Mouse (Mus musculus) gastrocnemius, adult 2 months (tissue): Measurements from ENCODE around the gene Nab2. TPM values are rescaled to one million over a fixed set of nuclear protein-coding genes. Genes with fewer than 3 reads are reported as not detected.

Source experiments
- DNase-seq: peaks from one replicate; pipeline ENCODE4 v3.0.0; 2022
- H3K27ac ChIP-seq: fragments of 200-600 bp; 2 replicates; pipeline ENCODE4 v1.8.1; 2022; ENCODE audit warnings: mild to moderate bottlenecking
- H3K4me3 ChIP-seq: fragments of 200-600 bp; 2 replicates; pipeline ENCODE4 v1.8.1; 2022; ENCODE audit warnings: mild to moderate bottlenecking, moderate library complexity
- CTCF ChIP-seq: fragments of 200-600 bp; IDR thresholded peaks from 2 replicates; pipeline ENCODE4 v1.8.1; 2022; ENCODE audit warnings: antibody characterized with exemption, mild to moderate bottlenecking, moderate library complexity
- intact Hi-C: fragments of 180-260 bp; cut with DNase I; formaldehyde crosslinking; loops from one replicate; pipeline ENCODE4 v1.15.1; 2025
- total RNA-seq, 2 experiments: library from RNA; stranded (reverse); gene quantifications; 2 replicates each; pipeline ENCODE4 v1.2.3; 2021

Nab2 gene
- total RNA-seq, 2 experiments from 2014 or later, result 2.8 to 3.2 TPM

DNA sequence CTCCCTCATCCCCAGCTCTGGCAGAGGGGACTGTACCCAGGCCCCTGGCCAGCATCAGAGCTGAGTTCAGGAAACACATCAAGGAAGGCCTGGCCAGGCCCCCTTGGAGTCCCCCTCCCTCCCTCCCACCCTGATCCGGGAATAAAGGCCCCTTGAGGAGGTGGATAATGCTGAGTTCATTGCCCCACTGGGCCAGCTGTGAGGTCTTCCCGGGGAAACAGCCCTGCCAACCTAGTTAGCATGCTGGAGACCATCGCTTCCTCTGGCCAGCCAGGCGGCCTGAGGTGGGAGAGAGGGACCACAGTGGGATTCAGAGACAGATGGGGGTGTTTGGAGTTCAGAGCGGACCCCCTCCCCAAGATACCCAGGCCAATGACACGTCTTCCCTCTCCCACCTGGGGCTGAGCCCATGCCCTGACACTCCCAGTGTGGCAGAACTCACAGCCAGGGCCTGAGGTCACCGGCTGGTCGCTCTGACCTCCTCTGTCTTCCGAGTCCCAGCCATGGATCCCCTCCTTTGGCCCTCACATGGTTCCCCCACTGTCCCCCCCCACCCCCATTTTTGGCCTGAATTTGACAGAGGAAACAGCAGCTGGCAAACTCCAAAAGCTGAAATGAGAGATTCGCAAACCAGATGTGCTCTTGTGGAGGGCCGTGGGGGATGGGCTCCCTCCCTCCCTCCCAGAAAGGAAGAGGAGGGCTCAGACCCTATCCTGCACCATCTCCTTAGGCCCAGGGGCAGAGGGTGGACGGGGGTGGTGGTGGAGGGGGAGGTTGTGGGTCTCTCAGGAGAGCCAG is 53.9 kb downstream of the Nab2 start:
- peak; percentile 68 for DNase-seq
- TF ChIP-seq CTCF, result no peak
- peak overlapping the region; percentile 78 for H3K4me3 ChIP-seq
- intact Hi-C loops, result no loop called here
- peak overlapping the region; percentile 98 for H3K27ac ChIP-seq

DNA sequence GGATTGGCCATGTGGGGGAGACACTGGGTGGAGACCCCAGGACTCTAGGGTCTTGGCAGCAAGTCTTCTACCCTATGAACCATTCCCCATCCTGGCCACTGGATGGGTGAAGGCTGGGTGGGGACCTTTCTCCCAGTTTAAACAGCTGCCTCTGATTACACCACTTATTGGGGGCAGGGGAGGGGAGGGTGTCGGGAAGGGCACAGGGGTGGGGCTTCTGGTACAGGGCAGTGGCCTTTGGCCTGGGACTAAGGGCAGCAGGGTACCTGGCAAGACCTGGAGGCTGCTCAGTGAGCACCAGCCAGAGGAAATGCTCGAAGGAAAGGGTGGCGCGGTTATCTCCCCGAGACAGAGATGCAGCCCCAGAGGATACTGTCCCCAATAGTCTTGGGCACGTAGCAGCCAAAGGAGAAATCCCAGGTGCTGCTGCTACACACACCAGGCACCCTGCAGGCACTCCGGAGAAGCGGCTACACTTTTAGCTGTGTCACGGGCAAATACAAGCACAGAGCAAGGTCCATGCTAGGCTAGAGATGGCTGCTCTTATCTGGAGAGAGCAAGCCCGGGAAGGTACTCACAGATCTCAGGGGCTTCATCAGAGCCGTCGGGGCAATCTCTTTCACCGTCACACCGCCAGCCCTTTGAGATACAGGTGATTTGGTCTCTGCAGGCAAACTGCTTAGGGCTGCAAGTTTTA is 56.1 kb downstream of the Nab2 start:
- peak overlapping the region; percentile 98 for H3K27ac ChIP-seq
- peak; percentile 17 for DNase-seq
- intact Hi-C loops, result no loop called here
- TF ChIP-seq CTCF, result no peak
- no peak overlapping the region for H3K4me3 ChIP-seq

Other genes starting within 250 kb of the Nab2 start
- 100 to 1,000 TPM; 393 to 462 TPM for gene Stac3, start 166.9 kb downstream of the Nab2 start, total RNA-seq
- 10 to 100 TPM in 1 of 2 experiments, 1 to 10 TPM in 1; 8.1 to 16.5 TPM for gene Ndufa4l2, start 153.6 kb downstream of the Nab2 start, total RNA-seq
- 10 to 100 TPM; 22.7 to 28.9 TPM for gene Shmt2, start 146.1 kb downstream of the Nab2 start, total RNA-seq
- under 1 TPM; 0.17 to 0.23 TPM for gene Nxph4, start 134.0 kb downstream of the Nab2 start, total RNA-seq
- gene Lrp1, start 47.4 kb downstream of the Nab2 start, total RNA-seq, result 10 to 100 TPM; 34.6 to 71.3 TPM
- gene Stat6, start 25.6 kb downstream of the Nab2 start, total RNA-seq, result 10 to 100 TPM; 17.1 to 18.9 TPM
- gene Nemp1, start 1.7 kb downstream of the Nab2 start, total RNA-seq, result 1 to 10 TPM; 1.5 to 2.1 TPM
- not detected for gene Myo1a, start 36.6 kb upstream of the Nab2 start, total RNA-seq
- not detected for gene Tac2, start 55.9 kb upstream of the Nab2 start, total RNA-seq
- 1 to 10 TPM; 6.6 to 7.2 TPM for gene Zbtb39, start 71.0 kb upstream of the Nab2 start, total RNA-seq
- under 1 TPM; 0.22 to 0.36 TPM for gene Gpr182, start 83.2 kb upstream of the Nab2 start, total RNA-seq
- under 1 TPM; 0.05 to 0.06 TPM for gene Rdh1, start 91.2 kb upstream of the Nab2 start, total RNA-seq
- not detected for gene Rdh16f1, start 91.2 kb upstream of the Nab2 start, total RNA-seq
- under 1 TPM; 0.33 to 0.48 TPM for gene Rdh9, start 107.8 kb upstream of the Nab2 start, total RNA-seq
- not detected for gene Rdh16, start 132.6 kb upstream of the Nab2 start, total RNA-seq
- not detected for gene Rdh19, start 181.4 kb upstream of the Nab2 start, total RNA-seq
- not detected for gene Rdh16f2, start 197.9 kb upstream of the Nab2 start, total RNA-seq
- gene Rdh7, start 220.2 kb upstream of the Nab2 start, total RNA-seq, result not detected
- gene Sdr9c7, start 229.9 kb upstream of the Nab2 start, total RNA-seq, result not detected